Mouse (Mus musculus) urinary bladder, postnatal 4 days (tissue): ENCODE results near the gene Pdss2.
"Not testable (repeated sequence)": the region's sequence is repeated elsewhere in the genome, so short reads cannot be mapped to it uniquely, and the experiment has no call there.

Source experiments
- DNase-seq, 2 experiments: peaks; one replicate each; pipeline ENCODE4 v3.0.0; 2021 to 2022; ENCODE audit warnings: low spot score in 2 of 2

Pdss2 gene

DNA sequence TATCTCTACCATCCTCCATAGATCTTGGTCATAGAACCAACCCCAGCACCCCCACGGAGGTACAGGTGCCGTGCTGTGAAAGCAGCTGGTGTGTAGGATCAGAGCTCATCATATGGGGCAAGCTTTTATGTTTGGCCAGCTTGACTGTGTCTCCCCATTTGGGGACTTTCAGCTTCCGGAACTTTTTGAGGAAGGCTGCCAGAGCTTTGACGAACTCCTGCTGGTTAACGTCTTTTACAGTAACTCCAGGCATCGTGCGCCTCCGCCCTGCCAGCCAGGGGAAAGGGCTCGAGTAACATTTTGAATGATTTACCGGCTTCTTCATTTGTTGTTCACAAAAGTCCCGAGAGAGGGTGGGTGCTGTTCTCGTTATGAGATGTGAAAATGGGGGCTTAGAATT, 152.4 kb downstream of the Pdss2 start:
- DNase-seq, result no peak

- DNase-seq, result no peak
Measured at GRCm38 (mm10) chr10:43375286-43375685, 154.0 kb downstream of the Pdss2 start.

- no peak for DNase-seq
Measured at GRCm38 (mm10) chr10:43376749-43377148, 155.5 kb downstream of the Pdss2 start.

DNA sequence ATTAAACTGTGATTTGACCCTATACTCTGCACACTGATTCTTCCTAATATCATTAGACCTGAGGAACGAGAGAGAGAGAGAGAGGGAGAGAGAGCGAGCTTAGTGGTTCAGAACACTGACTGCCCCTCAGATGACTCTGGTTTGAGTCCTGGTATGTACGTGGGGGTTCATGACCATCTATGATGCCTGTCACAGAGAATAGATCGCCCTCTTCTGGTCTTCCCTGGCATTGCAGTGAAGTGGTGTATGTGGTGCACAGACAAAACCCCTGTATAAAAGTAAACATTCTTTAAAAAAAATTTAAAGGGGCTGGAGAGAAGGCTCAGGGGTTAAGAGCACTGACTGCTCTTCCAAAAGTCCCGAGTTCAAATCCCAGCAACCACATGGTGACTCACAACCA, 157.0 kb downstream of the Pdss2 start:
- no peak for DNase-seq

GRCm38 (mm10) chr10:43378732-43379644, 157.7 kb downstream of the Pdss2 start:
- no peak for DNase-seq

GRCm38 (mm10) chr10:43382660-43383059, 161.4 kb downstream of the Pdss2 start:
- DNase-seq, result no peak

DNA sequence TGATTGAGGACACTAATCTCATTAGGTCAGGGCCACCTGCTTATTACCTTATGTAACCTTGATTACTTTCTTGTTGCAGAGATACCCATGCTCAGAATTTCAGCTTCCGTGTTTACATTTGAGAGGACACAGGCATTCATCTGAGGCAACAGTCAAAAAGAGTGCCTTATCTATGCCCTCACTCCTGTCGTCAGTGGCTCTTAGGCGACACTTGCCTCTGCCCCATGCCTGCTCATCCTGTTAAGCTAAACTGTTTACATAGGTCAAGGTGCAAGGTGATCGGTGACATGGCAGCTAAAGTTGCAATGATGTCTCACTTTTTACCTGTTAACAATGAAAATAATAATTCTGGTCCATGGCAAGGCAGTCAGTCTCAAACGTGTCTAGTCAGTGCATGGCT, 163.3 kb downstream of the Pdss2 start:
- no peak for DNase-seq

DNA sequence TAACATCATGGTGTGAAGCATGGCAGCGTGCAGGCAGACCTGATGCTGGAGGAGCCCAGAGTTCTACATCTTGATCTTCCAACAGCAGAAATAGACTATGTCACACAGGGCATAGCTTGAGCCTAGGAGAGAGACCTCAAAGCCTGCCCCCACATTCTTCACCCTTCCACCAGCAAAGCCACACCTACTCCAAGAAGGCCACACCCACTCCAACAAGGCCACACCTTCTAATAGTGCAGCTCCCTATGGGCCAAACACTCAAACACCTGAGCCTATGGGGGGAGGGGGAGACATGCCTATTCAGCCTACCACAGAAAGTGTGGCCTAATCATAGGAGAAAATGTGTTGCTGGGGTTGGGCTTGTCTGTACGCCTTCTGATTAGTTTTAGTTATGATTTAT, 171.6 kb downstream of the Pdss2 start:
- no peak for DNase-seq

DNA sequence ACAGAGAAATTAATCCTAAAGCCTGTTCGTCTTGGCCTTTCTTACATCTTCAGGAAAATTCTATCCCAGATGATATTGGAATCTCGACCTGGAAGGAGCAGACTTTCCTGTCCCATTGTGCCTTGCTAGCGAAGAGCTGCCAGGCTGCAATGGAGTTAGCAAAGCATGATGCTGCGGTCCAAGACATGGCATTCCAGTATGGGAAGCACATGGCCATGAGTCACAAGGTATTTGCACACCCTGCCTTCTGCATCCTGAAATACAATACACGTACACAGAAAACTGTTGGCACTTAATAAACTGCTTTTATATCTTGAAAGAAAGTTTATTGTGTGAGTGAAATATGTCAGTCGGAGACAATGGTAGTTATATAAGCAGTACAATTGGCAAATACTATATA, 172.5 kb downstream of the Pdss2 start:
- DNase-seq, result no peak

- DNase-seq, result no peak
Measured at GRCm38 (mm10) chr10:43395824-43396223, 174.5 kb downstream of the Pdss2 start.

GRCm38 (mm10) chr10:43399596-43400316, 178.5 kb downstream of the Pdss2 start:
- DNase-seq, result no peak

- DNase-seq, result no peak
Measured at GRCm38 (mm10) chr10:43406107-43406506, 184.8 kb downstream of the Pdss2 start.

DNA sequence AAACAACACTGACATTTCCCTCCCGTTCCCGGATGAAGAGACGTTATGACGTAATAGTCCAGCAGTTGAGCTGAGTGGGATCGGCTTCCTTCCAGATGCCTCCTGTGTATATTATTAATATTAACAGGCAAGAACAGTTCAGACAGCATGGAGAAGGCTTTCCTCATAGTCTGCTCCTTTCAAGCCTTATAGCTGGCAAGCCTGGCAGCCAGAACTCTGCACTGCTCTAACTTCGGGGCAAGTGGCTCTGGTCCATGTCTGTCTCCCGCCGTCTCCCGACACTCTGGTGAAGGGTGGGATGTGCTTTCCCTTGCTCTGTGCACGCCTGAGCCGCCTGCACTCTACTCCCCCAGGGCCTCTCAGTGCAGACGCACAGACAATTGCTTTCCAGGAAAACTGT, 185.6 kb downstream of the Pdss2 start:
- DNase-seq, result no peak

GRCm38 (mm10) chr10:43409506-43410230, 188.4 kb downstream of the Pdss2 start:
- no peak for DNase-seq

DNA sequence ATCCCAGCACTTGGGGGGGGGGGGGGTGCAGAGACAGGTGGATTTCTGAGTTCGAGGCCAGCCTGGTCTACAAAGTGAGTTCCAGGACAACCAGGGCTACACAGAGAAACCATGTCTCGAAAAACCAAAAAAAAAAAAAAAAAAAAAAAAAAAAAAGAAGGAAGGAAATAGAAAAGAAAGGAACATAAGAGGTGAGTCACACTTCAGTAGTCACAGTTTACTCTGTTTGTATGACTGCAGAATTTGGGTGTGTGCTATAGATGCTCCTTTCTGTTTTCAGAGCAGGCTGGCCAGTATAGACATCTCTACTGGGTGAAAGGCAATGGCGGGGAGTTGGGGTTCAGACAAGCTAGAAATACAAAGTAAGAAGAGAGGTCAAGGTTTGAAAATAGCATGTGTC, 189.9 kb downstream of the Pdss2 start:
- not testable (repeated sequence) for DNase-seq

DNA sequence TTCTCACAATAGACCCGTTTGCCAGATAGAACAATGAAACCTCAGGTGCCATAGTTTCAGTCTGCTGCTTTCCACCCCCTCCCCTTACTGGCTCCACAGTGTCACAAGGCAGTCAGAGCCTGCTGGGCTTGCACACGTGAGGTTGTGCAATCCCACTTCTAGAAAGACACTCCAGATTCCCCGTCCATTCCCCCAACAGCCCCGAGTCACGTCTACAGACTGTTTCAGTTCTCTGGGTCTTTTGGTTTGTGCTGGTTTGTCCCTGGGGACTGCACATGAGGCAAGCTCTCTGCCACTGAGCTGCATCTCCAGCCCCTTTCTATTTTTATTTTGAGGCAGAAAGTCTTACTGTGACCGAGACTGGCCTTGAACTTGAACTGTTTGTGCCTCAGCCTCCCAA, 196.1 kb downstream of the Pdss2 start:
- DNase-seq, result no peak

GRCm38 (mm10) chr10:43420660-43421413, 199.6 kb downstream of the Pdss2 start:
- DNase-seq, result no peak

- no peak for DNase-seq
Measured at GRCm38 (mm10) chr10:43422061-43422770, 200.9 kb downstream of the Pdss2 start.

- no peak for DNase-seq
Measured at GRCm38 (mm10) chr10:43424545-43424944, 203.3 kb downstream of the Pdss2 start.

GRCm38 (mm10) chr10:43430606-43431005, 209.3 kb downstream of the Pdss2 start:
- no peak for DNase-seq

- DNase-seq, result no peak
Measured at GRCm38 (mm10) chr10:43434326-43434725, 213.0 kb downstream of the Pdss2 start.
